Mouse (Mus musculus): ENCODE results near the gene Ccn2. TPM values are rescaled to one million over a fixed set of nuclear protein-coding genes. Genes with fewer than 3 reads are reported as not detected.
"Not testable (repeated sequence)": the region's sequence is repeated elsewhere in the genome, so short reads cannot be mapped to it uniquely, and the experiment has no call there.

Gene Ccn2
- total RNA-seq, 2 experiments from 2014 or later: 7.8 to 9.8 TPM

DNA sequence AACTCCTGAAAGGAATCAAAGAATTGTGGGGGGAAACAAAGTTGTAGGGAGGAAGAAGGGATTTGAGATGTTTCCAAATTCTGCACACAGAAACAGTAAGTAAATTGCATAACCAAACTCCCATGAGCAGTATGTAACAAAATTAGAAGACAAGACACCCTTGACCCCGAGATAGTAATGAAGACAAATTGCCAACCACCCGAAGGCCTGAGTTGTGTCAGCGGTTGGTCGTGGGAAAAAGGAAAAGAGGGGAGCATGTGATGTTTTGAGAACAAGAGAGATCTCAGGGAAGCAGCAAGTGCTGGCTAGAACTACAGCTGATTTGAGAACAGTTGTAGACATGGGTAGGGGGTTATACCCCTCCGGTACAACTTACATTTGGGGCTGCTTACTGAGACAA is 4.6 kb downstream of the Ccn2 start:
- no peak for DNase-seq (ENCODE audit: low spot score in 2 of 2)

DNA sequence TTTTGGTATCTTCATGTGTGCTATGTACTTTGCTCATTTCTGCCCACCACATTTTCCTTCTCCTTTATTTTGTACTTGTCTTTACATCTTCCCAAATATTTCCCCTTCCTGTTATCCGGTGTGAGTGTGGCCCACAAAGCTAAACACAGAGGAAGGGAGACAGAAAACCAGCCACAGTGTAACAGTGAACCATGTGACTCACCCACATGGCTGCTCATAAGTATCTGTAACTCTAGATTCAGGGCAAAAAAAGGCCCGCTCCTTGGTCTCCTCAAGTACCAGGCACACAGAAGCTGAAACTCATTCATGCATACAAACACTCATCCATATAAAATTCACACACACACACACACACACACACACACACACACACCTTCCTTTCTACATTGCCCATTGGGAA is 7.8 kb downstream of the Ccn2 start:
- no peak for DNase-seq (ENCODE audit: low spot score in 2 of 2)

DNA sequence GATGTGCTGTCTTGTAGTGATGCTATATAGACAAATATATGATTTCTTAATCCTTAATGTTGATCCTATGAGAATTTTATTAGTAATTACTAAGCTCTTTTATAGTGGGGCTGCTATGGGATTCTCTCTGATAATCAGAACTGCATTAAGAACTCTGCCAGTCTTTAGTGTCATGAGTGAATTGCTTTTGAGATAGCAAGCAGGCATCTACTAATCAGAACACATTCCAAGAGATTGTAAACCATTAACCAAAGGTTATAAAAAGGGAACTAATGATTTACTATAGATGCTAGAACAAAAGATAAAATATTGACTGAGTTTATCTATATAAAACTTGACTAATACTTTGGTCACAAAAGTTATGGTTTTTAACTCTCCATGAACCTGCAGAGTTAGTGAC is 8.5 kb downstream of the Ccn2 start:
- DNase-seq (ENCODE audit: low spot score in 2 of 2): no peak

DNA sequence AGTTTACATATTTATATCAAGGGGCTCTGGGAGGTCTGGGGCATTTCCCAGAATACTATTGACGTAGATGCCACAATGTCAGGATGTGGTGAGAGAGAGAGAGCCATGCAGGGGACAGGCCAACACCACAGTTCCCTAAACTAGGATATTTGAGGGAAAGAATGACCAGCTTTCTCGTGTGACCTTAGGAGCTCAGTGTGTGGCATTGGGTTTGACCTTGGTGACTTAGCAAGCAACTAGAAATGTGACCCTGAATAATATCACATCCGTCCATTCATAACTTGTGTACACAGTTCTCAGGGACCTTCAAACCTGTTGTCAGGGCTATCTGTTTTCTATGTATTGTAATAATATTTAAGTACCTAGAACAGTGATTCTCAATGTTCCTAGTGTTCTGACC is 13.9 kb downstream of the Ccn2 start:
- no peak for DNase-seq (ENCODE audit: low spot score in 2 of 2)

DNA sequence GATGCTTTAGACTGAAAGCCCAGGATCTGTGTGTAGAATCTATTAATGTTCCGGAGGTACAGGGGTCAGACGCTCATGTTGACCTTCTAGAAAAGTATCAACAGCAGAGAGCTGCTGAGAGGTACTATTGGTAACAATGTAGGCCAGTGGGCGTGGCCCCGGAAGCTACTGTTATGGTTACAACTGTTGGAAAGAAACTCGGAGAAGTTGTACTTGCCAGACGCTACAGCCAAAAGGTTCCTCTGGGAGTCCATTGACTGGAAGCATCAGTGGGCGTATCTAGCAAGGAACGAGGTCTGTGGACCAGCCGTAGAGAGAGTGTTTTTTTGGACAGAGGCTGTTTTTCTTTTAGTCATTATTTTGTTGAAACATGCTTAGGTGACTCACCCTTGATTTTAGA is 14.5 kb downstream of the Ccn2 start:
- no peak for DNase-seq (ENCODE audit: low spot score in 2 of 2)

DNA sequence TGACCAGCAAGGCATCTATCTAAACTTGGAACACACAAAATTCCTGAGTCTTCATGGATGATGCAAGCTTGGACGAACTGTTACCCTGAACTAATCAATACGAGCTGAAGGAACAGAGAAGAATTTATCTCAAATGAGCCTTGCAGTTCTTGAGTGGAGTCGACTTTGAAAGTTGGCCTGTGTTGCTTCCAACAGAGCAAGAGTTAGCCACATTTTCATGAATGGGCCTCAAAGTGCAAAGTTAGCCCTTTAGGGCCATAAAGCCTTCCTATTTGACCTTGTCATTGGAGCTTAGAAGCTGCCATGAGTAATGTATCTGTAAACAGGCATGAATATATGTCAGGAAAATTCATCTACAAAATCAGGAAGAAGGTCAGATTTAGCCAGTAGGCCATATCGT is 19.5 kb downstream of the Ccn2 start:
- no peak for DNase-seq (ENCODE audit: low spot score in 2 of 2)

DNA sequence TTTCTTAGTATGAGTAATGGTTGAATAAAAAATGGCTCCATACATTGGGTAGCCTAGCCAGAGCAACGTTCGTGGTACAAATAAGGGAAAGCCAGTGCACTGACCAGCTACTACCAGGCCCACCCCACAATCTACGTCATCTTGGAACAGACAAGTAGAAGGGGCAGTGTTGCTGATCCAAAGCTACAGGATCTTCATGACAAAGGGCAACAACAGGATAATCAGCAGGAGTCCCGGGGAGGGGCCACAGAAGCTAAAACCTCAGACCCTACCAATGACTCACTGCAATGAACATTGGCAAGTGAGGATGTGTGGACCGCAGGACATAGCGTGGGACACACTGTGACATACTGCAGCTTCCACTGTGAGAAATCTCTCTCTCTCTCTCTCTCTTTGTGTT is 20.6 kb downstream of the Ccn2 start:
- no peak for DNase-seq (ENCODE audit: low spot score in 2 of 2)

DNA sequence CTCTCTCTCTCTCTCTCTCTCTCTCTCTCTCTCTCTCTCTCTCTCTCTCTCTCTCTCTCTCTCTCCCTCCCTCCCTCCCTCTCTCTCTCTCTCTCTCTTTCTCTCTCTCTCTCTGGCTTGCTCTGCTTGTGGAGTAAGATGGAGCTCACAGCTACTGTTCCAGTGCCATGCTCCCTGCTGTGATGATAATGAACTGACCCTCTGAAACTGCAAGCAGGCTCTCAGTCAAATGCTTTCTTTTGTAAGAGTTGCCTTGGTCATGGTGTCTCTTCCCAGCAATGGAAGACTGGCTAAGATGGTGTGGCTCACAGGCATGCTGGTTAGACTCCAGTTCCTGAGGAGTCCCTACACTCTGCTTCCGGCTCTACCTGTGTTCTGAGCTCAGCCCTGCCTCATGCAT is 21.3 kb downstream of the Ccn2 start:
- not testable (repeated sequence) for DNase-seq (ENCODE audit: low spot score in 2 of 2)

DNA sequence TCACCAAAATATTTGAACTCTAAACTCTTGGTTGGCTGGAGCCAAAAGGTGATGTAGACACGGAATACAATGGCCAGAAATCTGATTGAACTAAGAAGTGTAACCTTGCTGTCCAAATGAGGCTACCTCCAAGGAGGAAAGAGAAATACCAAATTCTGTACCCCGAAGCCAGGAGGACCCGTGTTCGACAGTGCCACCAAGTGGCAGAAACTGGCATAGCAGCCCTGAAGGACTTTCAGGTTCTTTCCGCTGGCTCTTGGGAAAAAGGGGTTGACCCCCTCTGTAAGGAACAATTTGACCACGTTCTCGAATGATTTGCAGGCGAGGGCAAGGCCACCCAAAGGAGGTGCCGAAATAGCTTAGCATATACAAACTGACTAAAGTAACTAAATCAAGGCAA is 26.3 kb downstream of the Ccn2 start:
- DNase-seq (ENCODE audit: low spot score in 2 of 2): peak in 1 of 2 experiments; percentile 55

DNA sequence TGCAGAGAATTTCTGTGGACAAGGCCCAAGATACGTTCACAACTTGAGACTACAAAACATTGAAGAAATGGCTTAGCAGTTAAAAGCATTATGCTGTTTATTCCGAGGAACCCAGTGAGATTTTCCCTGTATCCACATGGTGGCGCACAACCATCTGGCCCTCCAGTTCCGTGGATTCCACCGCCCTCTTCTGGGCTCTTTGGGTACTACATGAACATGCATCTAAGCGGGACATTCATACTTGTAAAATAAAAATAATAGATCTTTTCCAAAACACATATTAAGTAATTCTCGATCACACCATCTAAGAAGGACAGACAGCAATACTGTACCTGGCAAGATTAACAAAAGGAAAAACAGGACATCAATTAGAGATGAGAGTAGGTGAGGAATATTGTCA is 27.3 kb downstream of the Ccn2 start:
- peak in 1 of 2 experiments; percentile 57 for DNase-seq (ENCODE audit: low spot score in 2 of 2)

DNA sequence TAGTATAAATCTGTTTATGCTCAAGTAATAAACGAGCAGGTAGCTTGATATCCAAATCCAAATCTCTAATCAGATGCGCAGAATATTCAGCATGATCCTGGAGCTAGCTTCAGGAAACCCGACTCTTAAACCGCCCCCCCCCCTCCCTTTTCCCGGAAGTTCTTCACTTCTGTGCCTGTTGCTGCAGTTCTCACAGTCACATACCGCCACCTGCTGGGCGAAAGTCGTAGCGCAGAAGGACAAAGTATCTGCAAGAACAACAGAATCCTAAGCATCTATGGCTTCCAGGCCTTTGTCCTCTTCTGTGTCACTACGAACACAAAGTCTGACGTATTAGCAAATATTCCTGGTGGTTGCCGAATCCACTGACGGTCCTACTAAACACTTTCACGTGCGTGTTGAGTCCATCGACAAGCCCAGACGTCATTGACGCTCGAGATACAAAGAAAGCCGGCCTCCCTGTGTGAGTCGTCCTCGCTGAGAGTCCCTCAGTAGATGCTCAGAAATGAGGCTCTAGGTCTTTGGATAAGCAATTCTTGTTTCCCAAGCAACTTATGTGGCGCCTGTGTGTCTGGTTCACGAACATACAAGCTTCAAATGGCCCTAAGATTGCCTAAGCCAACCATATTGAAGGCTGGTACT is 29.9 kb downstream of the Ccn2 start:
- peak; percentile 39 to 87 for DNase-seq (ENCODE audit: low spot score in 2 of 2)

DNA sequence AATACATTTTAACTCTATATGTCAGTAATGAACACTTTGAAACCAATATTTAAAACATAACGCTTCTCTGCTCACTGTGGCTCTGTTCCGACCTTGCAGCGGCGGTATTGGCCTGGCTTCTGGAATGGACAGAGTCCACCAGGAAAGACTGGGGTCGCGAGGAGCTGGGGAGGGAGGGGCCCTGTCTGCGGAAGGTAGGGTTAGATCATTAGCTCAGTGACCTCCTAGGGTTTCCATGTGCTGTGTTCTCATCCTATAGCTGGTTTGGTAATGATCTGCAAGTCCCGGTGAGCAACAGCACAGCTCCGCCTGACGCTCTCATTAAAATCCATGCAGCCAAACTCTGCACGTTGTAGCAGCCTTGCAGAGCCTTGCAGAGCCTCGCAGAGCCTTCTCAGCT is 32.0 kb downstream of the Ccn2 start:
- no peak for DNase-seq (ENCODE audit: low spot score in 2 of 2)

DNA sequence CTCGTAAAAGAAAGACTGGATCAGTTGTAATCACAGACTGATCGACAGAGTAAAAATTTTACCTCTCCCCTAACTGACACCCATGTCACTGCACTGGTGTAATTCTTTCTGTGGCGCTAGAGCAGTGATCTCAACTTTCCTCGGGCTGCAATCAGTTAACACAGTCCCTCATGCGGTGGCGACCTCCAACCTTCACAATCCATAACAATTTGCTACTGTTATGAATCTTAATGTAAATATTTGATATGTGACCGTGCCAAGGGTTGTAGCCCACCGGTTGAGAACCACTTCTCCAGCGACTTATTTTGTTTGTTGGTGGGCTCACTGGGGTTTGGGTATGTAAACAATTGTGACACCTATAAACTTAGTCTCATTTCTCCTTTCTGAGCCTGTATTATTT is 33.2 kb downstream of the Ccn2 start:
- no peak for DNase-seq (ENCODE audit: low spot score in 2 of 2)

DNA sequence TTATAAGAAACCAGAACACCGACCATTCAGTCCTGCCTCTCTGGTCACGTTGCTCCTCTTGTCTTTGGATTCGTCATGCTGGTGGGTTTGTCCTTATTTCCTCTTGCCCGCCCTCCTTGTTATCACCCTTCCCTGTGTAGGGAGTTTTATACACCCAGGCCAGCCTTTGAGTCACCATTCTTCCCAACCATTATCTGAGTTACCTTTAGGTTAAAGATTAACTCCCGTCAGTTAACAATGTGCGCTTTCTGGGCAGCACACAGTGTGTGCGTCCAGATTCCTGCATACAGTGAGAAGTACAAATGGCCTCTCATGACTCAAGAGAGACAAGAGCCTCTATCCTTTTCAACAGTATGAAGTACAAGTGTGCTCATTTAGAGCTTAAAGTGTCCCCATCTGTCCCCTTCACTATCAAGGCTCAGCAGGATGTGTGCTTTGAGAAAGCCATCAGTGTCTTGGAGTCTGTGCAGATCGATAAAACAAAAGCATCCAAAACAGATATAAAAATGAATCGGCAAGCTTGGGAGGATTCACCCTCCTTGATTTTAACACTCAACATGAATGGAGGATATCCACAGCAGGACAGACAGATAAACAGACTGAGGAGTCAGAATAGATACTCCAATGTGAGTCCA is 34.0 kb downstream of the Ccn2 start:
- no peak for DNase-seq (ENCODE audit: low spot score in 2 of 2)

DNA sequence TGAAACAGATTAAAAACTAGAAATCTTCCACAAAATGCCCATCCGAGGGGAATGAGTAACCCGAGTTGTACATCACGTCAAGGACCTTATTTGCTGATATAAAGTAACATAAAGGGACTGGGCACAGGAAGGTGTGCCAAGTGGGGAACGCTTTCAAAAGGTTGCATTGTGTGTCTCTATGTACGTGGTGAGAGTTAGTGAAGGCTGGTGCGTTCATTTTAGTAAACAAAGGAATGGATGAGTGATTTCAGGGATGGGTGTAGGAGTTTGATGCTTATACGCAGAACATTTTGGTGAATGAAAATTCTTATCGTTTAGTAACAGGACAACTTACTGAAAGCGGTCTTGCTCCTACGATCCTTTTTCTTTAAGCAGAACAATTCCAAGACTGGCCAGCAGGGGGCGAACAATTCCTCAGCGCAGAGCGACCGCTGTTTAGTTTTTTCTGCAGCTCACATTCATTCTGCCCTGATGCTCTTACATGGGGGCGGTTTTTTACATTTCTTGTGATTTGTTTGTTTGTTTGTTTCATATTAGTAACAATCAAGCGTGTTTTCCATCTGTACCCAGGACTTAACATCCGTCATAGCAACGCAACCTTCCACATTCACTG is 35.3 kb downstream of the Ccn2 start:
- peak; percentile 50 to 87 for DNase-seq (ENCODE audit: low spot score in 2 of 2)

DNA sequence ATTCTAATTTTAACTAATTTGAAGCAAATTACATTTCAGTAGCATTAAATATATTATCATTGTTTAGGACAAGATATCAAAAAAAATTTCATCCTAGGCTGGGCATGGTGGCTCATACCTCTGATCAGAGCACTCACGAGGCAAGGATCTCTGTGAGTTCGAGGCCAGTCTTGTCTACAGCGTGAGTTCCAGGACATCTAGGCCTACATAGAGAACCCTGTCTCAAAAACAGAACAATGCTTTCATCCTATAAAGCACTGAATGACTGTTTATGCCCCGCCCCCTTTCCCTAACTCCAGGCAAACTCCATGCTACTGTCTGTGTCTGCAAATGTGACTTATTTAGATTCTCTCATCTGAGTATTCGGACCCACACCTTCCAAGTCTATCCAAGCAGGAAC is 35.9 kb downstream of the Ccn2 start:
- no peak for DNase-seq (ENCODE audit: low spot score in 2 of 2)

DNA sequence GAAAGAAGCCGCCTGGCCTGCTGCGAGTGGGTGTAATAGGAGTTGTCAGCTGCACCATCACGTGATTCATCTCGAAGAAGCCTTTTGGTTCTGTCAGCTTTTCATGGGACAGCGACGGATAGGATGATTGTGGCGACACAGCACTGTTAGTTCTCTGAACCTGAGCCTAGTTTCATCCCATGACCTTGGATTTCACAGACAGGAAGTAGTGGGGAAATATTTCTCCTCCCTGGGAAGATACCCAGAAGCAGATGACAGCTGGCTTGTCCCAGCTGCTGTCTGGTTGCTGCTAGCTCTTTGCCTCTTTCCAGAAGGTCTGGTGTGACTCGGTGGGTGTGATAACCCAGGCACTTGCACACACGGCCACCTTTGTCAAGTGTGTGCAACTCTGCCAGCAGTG is 39.0 kb downstream of the Ccn2 start:
- DNase-seq (ENCODE audit: low spot score in 2 of 2): peak in 1 of 2 experiments; percentile 23

DNA sequence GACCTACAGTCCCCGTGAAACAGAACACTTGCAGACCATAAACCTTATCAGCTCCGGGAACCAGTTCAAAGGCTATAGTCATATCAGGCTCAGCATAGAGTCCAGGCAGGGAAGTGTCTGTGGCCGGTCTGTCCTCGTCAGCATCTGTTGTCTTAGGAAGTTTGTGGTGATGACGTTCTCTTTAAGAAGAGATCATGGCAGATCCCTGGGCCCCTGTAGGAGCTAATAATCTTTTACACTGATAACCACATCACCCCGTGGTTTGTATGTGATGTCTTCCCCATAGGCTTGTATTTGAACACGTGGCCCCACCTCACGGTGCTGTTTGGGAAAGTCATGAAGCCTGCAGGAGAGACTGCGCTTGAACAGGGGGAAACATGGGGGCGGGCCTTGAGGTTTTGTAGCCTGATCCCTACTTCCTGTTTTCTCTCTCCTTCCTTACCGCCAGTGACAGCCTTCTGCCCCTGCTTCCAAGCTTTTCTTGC is 40.1 kb downstream of the Ccn2 start:
- DNase-seq (ENCODE audit: low spot score in 2 of 2): no peak

DNA sequence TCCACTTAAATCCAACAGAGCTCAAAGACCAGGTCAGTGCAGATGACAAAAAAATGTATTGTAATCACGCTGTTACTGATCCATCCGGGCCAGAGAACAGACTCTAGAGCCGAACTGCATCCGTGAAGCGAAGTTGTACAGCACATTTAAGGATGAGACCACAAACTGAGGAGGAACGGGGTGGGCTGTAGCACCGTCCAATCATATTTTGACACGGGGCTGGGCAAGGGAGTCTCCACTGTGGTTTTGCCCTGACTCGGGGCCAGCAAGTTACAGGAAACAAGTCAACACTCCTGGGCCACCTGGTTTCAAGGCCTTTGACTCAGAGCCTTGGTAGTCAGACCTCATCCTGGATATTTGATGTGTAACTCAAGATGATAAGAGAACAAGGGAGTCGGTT is 40.6 kb downstream of the Ccn2 start:
- DNase-seq (ENCODE audit: low spot score in 2 of 2): no peak

DNA sequence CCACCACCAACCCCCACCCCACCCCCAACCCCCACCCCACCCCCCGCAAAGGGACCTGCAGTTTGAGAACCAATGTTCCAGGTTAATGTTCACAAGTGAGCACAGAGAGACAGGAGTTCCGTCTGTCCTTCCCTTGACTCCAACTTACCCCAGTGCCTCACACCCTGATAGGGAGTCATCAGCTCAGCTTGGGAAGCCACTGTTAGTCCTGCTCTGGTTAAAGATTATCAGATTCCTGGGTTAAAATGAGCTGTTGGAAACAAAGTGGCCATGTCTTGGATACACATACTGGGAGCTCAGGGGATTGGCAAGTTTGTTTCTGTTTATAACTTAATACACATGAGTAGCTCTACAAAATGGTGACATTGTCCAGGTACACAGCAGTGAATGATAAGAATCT is 41.7 kb downstream of the Ccn2 start:
- no peak for DNase-seq (ENCODE audit: low spot score in 2 of 2)

DNA sequence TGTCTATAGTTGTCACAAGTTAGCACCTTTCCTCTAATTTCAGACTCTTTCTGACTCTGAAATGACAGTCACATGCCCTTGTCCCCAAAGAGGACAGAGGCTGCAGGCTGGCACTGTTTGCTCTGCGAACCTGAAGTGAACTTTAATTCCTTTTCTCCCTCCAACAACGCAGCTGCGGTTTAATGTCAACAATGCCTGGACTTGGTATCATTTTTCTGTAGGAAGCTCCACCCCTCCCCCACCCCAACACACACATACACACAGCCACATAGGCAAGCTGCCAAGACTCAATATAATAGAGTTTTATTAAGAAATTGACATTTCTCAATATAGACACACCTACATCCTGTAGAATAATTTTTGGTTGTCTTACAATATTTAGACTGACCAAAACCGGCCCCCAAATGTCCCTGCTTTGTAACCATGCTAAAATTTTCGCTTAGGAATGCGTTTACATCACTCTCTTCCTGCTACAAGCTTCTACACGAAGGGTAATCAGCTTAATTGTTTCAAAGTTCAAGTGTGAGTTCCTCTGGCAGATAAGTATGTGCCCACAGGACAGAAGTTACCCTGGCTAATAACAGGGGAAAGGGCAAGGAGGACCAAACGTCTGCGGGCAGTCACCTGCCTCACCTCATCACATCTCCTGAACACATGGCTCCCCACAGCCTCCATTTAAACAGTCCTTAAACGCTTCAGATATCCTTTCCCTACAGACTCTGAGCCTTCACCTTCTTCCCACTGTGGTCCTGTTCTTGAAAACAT is 43.2 kb downstream of the Ccn2 start:
- no peak for DNase-seq (ENCODE audit: low spot score in 2 of 2)

DNA sequence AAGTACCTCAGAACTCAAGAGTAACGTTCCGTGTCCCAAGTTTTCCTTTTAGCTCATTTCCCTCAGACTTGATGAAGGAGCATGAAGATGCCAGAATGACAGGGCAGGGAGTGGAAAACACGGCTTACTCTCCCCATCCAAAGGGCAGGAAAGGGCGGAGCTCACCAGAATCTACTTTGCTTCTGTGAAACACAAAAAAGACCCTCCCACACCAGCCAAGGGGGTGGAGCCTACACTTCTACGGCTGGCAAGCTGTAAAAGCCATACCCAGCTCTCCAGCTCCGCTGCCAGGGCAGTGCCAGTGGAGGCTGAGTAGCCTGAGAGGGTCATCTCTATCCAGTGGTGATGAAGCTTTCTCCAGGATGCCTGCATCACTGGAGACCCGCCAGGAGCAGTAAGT is 44.4 kb downstream of the Ccn2 start:
- no peak for DNase-seq (ENCODE audit: low spot score in 2 of 2)

Measured in layer of hippocampus, adult 18-20 months (tissue).